Mouse (Mus musculus) forebrain, embryonic 13.5 days (tissue): ENCODE measurements around the gene Gm17324. TPM values are rescaled to one million over a fixed set of nuclear protein-coding genes. Genes with fewer than 3 reads are reported as not detected.
"Not testable (repeated sequence)": the region's sequence is repeated elsewhere in the genome, so short reads cannot be mapped to it uniquely, and the experiment has no call there.

Source experiments
- ATAC-seq: fragments of 200-750 bp; cut with Nextera tagmentation; 2 replicates; pipeline ENCODE4 v1.8.0; 2017
- H3K27ac ChIP-seq: fragments of 300-500 bp; sonication (generic); 2 replicates; pipeline ENCODE4 v1.5.1; 2015; ENCODE audit warnings: inconsistent platforms, mild to moderate bottlenecking, moderate library complexity
- H3K27me3 ChIP-seq: fragments of 300-500 bp; sonication (generic); 2 replicates; pipeline ENCODE4 v1.6.1; 2015; ENCODE audit warnings: mild to moderate bottlenecking, inconsistent platforms
- H3K36me3 ChIP-seq: fragments of 300-500 bp; sonication (generic); 2 replicates; pipeline ENCODE4 v1.6.1; 2015; ENCODE audit warnings: mild to moderate bottlenecking, inconsistent platforms; ENCODE audit not compliant: poor library complexity, severe bottlenecking
- H3K4me1 ChIP-seq: fragments of 300-500 bp; sonication (generic); 2 replicates; pipeline ENCODE4 v1.6.1; 2015; ENCODE audit warnings: inconsistent platforms
- H3K4me2 ChIP-seq: fragments of 300-500 bp; sonication (generic); 2 replicates; pipeline ENCODE4 v1.6.1; 2015; ENCODE audit warnings: inconsistent platforms, mild to moderate bottlenecking, moderate library complexity
- H3K4me3 ChIP-seq: fragments of 300-500 bp; sonication (generic); 2 replicates; pipeline ENCODE4 v1.5.1; 2015; ENCODE audit warnings: mild to moderate bottlenecking, inconsistent platforms
- H3K9ac ChIP-seq: fragments of 300-500 bp; sonication (generic); 2 replicates; pipeline ENCODE4 v1.6.1; 2015; ENCODE audit warnings: mild to moderate bottlenecking, inconsistent platforms
- H3K9me3 ChIP-seq: fragments of 300-500 bp; sonication (generic); replicated peaks from 2 replicates; pipeline ENCODE4 v1.6.1; 2016; ENCODE audit warnings: inconsistent platforms
- WGBS: fragments of 180-500 bp; shearing (Covaris S2); methylation state at CpG from one replicate; pipeline ENCODE4 v1.1.7; 2015; 5-methylcytosine and 5-hydroxymethylcytosine counted together
- polyA plus RNA-seq: library from polyadenylated mRNA; unstranded; fragments of >200 nt; fragmentation: Nextera tagmentation; extraction: Ambion mirVana; gene quantifications from 2 replicates; pipeline ENCODE4 v1.2.1, GENCODE M21; 2015

Gm17324 gene
- 0.65 and 0.97 TPM in 2 replicates for polyA plus RNA-seq

GRCm38 (mm10) chr9:78447973-78448873 lies at the start of gene Gm17324, which contains the start of gene Mto1:
Gene Gm17324, minus strand, starts transcription at chr9:78448786.
Gene Mto1, plus strand, starts transcription at chr9:78448208.
- H3K4me1 ChIP-seq = peaks cover 13% of the 10 kb centered on the region
- under 1% methylated on average over 93 of the region's 96 CpGs for WGBS
- peak; percentile 97 for ATAC-seq
- peaks cover 22% of the 10 kb centered on the region for H3K36me3 ChIP-seq
- H3K4me3 ChIP-seq = peak within 1 kb of the TSS; percentile 87
- H3K9ac ChIP-seq = peak within 1 kb of the TSS; percentile 86
- peak within 1 kb of the TSS; percentile 66 for H3K4me2 ChIP-seq
- H3K27me3 ChIP-seq = peaks cover 35% of the 10 kb centered on the region
- H3K27ac ChIP-seq = peak within 1 kb of the TSS; percentile 90
- no peaks in the 10 kb centered on the region for H3K9me3 ChIP-seq

DNA sequence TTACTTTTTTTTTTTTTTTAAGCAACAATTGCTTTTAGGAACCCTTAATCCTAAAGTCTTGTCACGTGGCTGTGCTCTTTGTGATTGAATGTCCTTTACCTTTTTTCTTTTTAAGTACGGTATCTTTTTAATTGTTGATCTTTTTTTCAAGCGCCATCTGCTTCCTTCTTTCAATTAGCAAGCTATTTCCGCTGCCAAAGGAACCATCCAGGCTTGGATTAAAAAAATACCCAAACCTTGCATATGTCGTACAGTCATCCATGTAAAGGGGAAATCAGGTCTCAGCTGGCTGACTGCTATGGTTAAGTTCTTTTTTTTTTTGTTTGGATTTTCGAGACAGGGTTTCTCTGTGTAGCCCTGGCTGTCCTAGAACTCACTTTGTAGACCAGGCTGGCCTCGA lies 44.6 kb upstream of the Gm17324 start:
- Histone ChIP-seq H3K9ac (no peak overlapping the region), H3K4me1 (peaks cover 9% of the 10 kb centered on the region; the same call in 1 of the 2 replicates), H3K4me3 (no peak overlapping the region), H3K9me3 (no peaks in the 10 kb centered on the region), H3K36me3 (no peaks in the 10 kb centered on the region), H3K27me3 (no peaks in the 10 kb centered on the region), H3K27ac (no peak overlapping the region), H3K4me2 (no peak overlapping the region)
- ATAC-seq = no peak
- WGBS = 67% methylated on average over 7 of the region's 7 CpGs

DNA sequence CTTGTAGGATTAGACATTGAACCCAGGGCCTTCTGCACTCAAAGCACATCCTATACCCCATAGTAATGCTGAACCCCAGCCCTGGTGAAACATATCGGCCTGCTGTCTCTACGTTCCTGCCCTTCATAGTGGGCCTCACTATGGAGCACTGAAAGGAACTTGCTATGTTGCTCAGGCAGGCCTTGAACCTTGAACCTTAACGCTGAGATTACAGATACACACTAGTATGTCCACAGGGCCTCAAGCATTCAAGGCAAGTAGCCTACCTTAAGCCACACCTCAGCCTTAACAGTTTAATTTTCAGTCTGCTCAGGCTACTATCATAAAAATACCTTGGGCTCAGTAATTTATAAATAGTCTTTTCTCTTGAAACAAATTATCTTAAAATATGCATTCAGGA lies 43.7 kb upstream of the Gm17324 start:
- H3K27me3 ChIP-seq = no peaks in the 10 kb centered on the region
- no peak overlapping the region for H3K27ac ChIP-seq
- H3K9me3 ChIP-seq = no peaks in the 10 kb centered on the region
- ATAC-seq = no peak
- H3K4me1 ChIP-seq = peaks cover 9% of the 10 kb centered on the region; the same call in 1 of the 2 replicates
- H3K9ac ChIP-seq = no peak overlapping the region
- H3K36me3 ChIP-seq = no peaks in the 10 kb centered on the region
- WGBS = 92% methylated on average over 3 of the region's 3 CpGs
- no peak overlapping the region for H3K4me3 ChIP-seq
- H3K4me2 ChIP-seq = no peak overlapping the region

DNA sequence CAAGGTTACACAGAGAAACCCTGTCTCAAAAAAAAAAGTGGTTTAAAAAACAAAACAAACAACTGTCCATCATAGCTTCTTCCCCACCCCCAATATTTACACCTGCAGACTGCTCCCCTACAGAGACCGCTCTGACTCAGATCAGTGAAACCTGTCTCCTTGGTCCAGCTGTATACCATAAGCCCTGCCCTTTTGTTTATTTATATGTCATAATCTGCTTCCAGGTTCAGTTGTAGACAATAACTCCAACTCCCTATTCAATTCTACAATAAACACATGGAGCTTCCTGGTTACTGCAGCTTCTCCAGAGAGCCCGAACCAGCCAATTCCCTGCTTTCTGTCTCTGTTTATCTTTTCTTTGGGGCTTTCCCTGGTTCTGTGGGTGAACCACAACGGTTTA lies 42.6 kb upstream of the Gm17324 start:
- H3K9ac ChIP-seq = no peak overlapping the region
- WGBS = 93% methylated on average over 3 of the region's 3 CpGs
- peaks cover 9% of the 10 kb centered on the region; the same call in 1 of the 2 replicates for H3K4me1 ChIP-seq
- ATAC-seq = no peak
- no peaks in the 10 kb centered on the region for H3K27me3 ChIP-seq
- no peaks in the 10 kb centered on the region for H3K36me3 ChIP-seq
- no peaks in the 10 kb centered on the region for H3K9me3 ChIP-seq
- H3K4me2 ChIP-seq = no peak overlapping the region
- H3K27ac ChIP-seq = no peak overlapping the region
- no peak overlapping the region for H3K4me3 ChIP-seq

DNA sequence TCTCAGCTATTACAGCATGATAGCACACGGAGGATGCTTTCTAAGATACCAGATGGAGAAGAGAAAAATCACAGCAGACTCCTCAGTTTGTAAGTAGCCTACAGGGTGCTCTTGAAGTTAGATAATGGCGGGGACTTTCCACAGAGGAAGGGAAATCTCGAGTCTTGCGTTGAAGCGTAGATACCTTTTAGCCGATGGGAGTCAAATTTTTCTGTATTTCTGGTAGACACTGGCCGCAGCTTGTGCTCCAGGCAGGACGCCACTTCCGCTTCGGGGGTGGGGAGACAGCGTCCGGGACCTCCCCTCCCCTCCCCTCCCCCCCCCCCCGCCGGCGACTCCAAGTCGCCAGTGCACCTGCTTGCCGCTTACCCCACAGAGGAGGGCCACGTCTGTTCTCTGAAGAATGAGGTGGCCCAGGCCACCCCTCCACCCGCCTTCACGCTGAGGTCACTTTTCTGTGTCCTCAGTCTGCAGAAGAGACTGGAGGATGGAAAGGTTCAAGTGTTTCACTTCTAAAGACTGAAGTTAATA lies 40.4 kb upstream of the Gm17324 start, which contains the start of gene Eef1a1:
Gene Eef1a1, minus strand, starts transcription at position 262 of the 531 bp plus-strand sequence.
- WGBS = 2% methylated on average over 19 of the region's 20 CpGs
- ATAC-seq = peak; percentile 75
- Histone ChIP-seq H3K36me3 (no peaks in the 10 kb centered on the region), H3K4me3 (peak within 1 kb of the TSS; percentile 39), H3K27ac (no peak within 1 kb of the TSS; the same call in 1 of the 2 replicates), H3K27me3 (no peaks in the 10 kb centered on the region), H3K9ac (peak within 1 kb of the TSS; percentile 64), H3K9me3 (no peaks in the 10 kb centered on the region), H3K4me2 (peak within 1 kb of the TSS; percentile 64), H3K4me1 (peaks cover 11% of the 10 kb centered on the region; the same call in 1 of the 2 replicates)

DNA sequence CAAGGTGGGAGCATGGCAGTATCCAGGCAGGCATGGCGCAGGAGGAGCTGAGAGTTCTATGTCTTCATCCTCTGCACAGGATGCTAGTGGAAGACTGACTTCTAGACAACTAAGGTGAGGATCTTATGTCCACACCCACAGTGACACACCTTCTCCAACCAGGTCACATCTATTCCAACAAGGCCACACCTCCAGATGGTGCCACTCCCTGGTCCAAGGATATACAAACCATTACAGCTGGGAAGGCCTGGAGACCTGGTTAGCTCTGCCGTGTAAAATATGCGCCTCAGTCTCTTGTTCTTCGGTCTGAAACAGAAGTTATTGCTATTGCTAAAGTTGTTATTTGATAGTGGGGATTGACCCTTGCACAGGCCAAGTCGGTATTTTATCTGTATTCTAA lies 39.4 kb upstream of the Gm17324 start:
- H3K9ac ChIP-seq, H3K9me3 ChIP-seq, H3K36me3 ChIP-seq, H3K27me3 ChIP-seq, H3K4me2 ChIP-seq, H3K27ac ChIP-seq, ATAC-seq, H3K4me3 ChIP-seq: not testable (repeated sequence)
- H3K4me1 ChIP-seq = peaks cover 13% of the 10 kb centered on the region; the same call in 1 of the 2 replicates
- WGBS = 93% methylated on average over 5 of the region's 5 CpGs

GRCm38 (mm10) chr9:78484660-78485059 lies 36.1 kb upstream of the Gm17324 start:
- Histone ChIP-seq H3K4me1 (peaks cover 24% of the 10 kb centered on the region), H3K9ac (no peak overlapping the region), H3K27ac (no peak overlapping the region), H3K9me3 (no peaks in the 10 kb centered on the region), H3K4me2 (no peak overlapping the region), H3K4me3 (no peak overlapping the region), H3K27me3 (no peaks in the 10 kb centered on the region), H3K36me3 (peaks cover under 1% of the 10 kb centered on the region)
- no peak for ATAC-seq
- WGBS = 88% methylated on average over 3 of the region's 3 CpGs

DNA sequence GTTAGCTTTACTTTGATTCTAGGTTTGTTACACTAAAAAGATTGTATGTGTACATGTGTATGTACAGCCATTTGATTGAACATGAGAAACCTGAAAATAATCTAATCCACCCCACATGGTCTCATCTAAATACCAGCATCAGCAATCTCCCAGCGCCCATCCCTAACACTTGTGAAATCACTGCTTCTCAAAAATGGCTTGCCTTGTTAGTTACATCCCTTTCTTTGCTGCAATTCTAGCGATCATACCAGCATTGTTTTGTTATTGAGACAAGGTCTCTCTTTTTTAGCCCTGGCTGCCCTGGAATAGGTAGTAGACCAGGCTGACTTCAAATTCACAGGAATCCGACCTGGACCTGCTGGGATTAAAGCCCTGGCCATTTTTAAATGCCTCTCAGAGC lies 33.8 kb upstream of the Gm17324 start:
- WGBS = 9% methylated on average over 3 of the region's 3 CpGs
- H3K4me3 ChIP-seq = peak overlapping the region; percentile 99
- ATAC-seq = no peak
- H3K9ac ChIP-seq = peak overlapping the region; percentile 86
- H3K27me3 ChIP-seq = no peaks in the 10 kb centered on the region
- H3K4me2 ChIP-seq = peak overlapping the region; percentile 61
- peaks cover 33% of the 10 kb centered on the region for H3K4me1 ChIP-seq
- H3K27ac ChIP-seq = peak overlapping the region; percentile 99
- H3K9me3 ChIP-seq = no peaks in the 10 kb centered on the region
- peaks cover 20% of the 10 kb centered on the region for H3K36me3 ChIP-seq

DNA sequence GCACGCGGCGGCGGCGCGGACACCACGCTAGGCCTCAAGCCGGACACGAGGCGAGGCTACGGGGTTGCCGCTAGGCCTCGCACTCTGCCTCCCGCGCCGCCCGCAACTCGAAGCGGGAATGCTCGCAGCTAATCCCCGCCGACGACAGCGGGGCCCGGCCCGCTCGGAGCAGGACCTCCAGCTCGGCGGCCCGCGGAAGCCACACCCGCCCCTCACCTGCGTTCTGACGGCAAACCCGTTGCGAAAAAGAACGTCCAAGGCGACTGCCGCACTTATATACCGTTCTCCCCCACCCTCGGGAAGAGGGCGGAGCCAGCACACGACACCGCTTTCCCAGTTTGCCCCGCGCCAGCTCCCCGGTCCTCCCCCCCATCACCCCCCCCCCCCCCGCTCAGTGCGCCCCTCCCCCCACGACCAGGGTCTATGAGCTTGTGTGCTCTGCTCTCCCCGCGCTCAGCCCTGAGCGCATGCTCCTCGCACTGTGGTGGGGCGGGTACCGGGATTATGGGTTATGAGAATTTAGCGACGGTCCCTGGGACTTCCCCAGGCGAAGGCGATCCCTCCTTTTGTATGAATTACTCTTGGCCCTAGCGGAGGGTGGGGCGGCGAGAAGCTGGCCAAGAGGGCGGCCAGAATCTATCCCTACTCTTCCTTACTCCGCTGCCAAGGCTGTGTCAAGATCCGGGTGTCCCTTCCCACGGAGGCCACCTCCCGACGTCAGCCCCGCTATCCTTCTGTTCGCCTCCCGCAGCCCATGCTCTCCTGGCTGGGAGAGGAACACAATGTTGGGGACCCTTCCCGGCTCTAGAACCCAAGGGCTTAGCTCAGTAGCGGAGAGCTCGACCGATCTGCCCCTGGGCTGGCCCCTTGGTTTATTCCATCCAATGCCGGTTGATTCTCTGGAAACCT lies 33.1 kb upstream of the Gm17324 start:
- peak; percentile 99 for ATAC-seq
- 2% methylated on average over 70 of the region's 77 CpGs for WGBS
- H3K4me2 ChIP-seq = peak overlapping the region; percentile 78

DNA sequence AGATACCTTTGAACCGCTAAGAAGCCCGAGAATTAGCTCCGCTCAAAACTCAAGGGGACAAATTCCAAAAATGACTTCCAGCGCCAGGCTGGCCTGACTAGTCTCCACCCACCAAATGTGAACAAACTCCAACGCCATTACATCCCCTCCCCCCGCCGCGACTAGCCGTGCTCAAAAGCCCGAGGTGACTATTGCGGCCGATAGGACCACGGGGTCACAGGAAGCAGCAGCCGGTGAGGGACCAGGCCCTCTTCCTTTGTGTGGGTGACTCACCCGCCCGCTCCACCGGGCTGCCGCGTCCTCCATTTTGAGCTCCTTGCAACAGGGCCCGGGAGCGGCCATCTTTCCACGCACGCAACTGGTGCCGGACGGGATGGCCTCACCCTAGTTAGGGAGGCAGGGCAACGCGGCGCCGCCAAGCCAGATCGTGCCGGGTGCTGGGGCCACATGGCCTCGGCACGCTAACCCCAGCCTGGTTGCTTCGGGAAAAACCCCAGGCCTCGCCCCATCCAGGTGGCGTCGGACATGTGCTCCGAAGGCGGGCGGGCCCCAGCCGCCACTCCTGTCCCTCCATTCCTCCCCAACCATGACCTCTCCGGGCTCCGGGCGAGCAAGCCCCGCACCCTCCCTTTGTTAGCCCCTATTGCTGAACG lies 32.2 kb upstream of the Gm17324 start:
- peak overlapping the region; percentile 96 for H3K27ac ChIP-seq
- H3K9ac ChIP-seq = peak overlapping the region; percentile 100
- peaks cover 35% of the 10 kb centered on the region for H3K36me3 ChIP-seq
- WGBS = 0% methylated on average over 45 of the region's 46 CpGs
- peak overlapping the region; percentile 78 for H3K4me2 ChIP-seq
- ATAC-seq = peak; percentile 16
- no peaks in the 10 kb centered on the region for H3K9me3 ChIP-seq
- no peaks in the 10 kb centered on the region for H3K27me3 ChIP-seq
- peaks cover 33% of the 10 kb centered on the region for H3K4me1 ChIP-seq
- H3K4me3 ChIP-seq = peak overlapping the region; percentile 99

More for the DNA sequence above, 33.1 kb upstream of the Gm17324 start:
- no peaks in the 10 kb centered on the region for H3K27me3 ChIP-seq
- H3K4me1 ChIP-seq = peaks cover 33% of the 10 kb centered on the region
- peaks cover 27% of the 10 kb centered on the region for H3K36me3 ChIP-seq
- peak overlapping the region; percentile 100 for H3K9ac ChIP-seq
- H3K27ac ChIP-seq = peak overlapping the region; percentile 99
- no peaks in the 10 kb centered on the region for H3K9me3 ChIP-seq
- H3K4me3 ChIP-seq = peak overlapping the region; percentile 99

- WGBS = under 1% methylated on average over 13 of the region's 13 CpGs
- H3K9me3 ChIP-seq, H3K27me3 ChIP-seq, ATAC-seq: not testable (repeated sequence)
- Histone ChIP-seq H3K36me3 (peaks cover 35% of the 10 kb centered on the region), H3K4me1 (peaks cover 33% of the 10 kb centered on the region), H3K27ac (peak overlapping the region; percentile 96), H3K4me2 (peak overlapping the region; percentile 78), H3K4me3 (peak overlapping the region; percentile 99), H3K9ac (peak overlapping the region; percentile 100)
These were observed 31.6 kb upstream of the Gm17324 start for GRCm38 (mm10) chr9:78480227-78480626.
